Mouse (Mus musculus) CD4-positive, CD25-positive, alpha-beta regulatory T cell, adult 9 weeks (primary cell): ENCODE measurements around the gene Gm5108. TPM values are rescaled to one million over a fixed set of nuclear protein-coding genes. Genes with fewer than 3 reads are reported as not detected.

Experiments
- polyA plus RNA-seq: library from polyadenylated mRNA; unstranded; fragments of 100-300 nt; shearing (Covaris generic); gene quantifications from one replicate; pipeline ENCODE4 v1.2.1, GENCODE M21; 2017

Gene Gm5108
- polyA plus RNA-seq: not detected

DNA sequence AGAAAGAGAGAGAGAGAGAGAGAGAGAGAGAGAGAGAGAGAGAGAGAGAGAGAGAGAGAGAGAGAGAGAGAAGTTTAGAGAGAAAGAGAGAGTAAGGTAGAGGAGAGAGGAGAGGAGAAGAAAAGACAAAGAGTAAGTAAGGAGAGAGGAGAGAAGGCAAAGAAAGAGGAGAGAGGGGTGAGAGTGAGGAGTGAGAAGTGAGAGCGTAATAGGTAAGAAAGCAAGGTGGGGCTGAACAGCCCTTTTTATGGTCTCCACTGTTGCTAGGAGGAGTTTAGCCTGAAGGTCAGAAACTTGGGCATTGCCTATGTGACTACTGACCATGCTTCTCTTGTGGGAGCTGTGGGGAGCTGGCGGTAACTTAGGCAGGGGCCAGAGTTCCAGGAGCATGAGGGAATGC is at the start of gene Gm5108:
Gm5108 (plus strand) TSS at position 301 of the 400 bp plus-strand sequence.

DNA sequence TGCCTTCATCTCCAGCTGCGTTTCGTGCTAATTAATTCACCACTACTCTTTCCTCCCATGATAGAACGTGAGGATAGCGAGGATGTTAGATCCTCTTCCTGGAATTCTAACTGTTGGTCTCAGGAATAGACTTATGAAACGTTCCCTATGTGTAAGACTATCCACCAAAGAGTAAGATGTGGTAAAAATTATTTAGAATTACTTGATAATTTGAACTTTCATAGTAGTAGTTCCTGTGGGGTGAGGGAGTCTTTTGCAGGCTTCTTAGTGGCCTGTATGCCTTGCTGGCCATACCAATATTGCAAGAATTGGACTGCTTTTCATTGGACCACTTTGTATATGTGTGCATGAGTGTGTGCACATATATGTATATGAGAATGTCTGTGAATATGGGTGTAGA is 4.9 kb downstream of the Gm5108 start, which contains the start of gene Gm21905:
Gm21905 (minus strand) TSS at position 101 of the 400 bp plus-strand sequence.

Other genes starting within 250 kb of the Gm5108 start
- 8.9 TPM for gene Atp8a1, start 94.2 kb upstream of the Gm5108 start, polyA plus RNA-seq
- gene Gm21905, start 4.8 kb downstream of the Gm5108 start, polyA plus RNA-seq: not detected
- not detected for gene Grxcr1, start 90.2 kb downstream of the Gm5108 start, polyA plus RNA-seq